Mouse (Mus musculus): Measurements from ENCODE around the gene Camta1. TPM values are rescaled to one million over a fixed set of nuclear protein-coding genes. Genes with fewer than 3 reads are reported as not detected.

Camta1 gene
- polyA plus RNA-seq, 1 experiment = 26.3 TPM

DNA sequence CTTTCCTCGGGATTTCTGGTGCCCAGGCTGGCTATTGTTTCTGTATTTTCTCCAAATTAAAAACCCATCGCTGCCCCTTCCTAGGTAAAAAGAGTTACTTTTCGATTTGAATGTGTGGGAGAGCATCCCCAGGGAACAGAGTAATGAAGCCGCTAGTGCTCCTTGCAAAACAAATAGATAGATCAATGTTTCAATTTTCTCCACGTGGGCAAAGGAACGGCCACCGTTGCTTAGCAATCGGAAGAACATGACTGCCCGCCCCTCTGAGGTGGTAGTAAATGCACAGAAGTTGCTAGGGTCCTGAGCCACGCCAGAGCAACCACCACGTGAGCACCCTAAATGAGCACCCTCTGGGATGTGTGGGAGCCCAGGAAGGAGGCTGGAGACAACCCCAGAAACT lies 648.2 kb downstream of the Camta1 start:
- no peak for TF ChIP-seq POLR2A (IDR thresholded peaks at IDR 0.05; ENCODE audit: borderline replicate concordance, low read depth, low read length)
- no peak for TF ChIP-seq CTCF (IDR thresholded peaks at IDR 0.05; ENCODE audit: low read depth, low read length)
- no peaks in the 10 kb centered on the region for H3K4me1 ChIP-seq (ENCODE audit: control insufficient read depth, insufficient read depth, low read length)
- H3K4me3 ChIP-seq (ENCODE audit: insufficient read depth, low read length) = no peak overlapping the region
- no peak overlapping the region for H3K27ac ChIP-seq (ENCODE audit: insufficient read depth, low read depth, low read length)

DNA sequence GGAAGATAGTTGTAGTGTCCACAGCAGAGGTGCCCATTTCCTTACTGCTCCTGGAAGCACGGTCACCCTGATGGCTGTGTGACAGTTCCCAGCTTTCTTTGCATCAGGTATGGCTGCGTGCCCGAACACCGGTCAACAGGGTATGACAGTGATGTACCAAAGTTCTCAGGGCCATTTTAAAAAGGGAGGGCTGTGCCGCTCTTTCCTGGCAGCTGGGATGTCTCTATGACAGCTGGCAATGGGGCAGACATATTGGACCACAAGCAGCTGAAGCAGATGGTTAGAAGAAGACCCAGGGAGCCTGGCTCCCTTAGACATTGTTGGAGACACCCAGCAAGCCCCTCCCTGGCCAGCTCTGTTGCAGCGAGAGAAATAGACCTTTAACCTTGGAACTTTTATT lies 649.7 kb downstream of the Camta1 start:
- Histone ChIP-seq H3K27ac (ENCODE audit: insufficient read depth, low read depth, low read length) (no peak overlapping the region), H3K4me3 (ENCODE audit: insufficient read depth, low read length) (no peak overlapping the region), H3K4me1 (ENCODE audit: control insufficient read depth, insufficient read depth, low read length) (no peaks in the 10 kb centered on the region)
- TF ChIP-seq CTCF (IDR thresholded peaks at IDR 0.05; ENCODE audit: low read depth, low read length) (no peak), POLR2A (IDR thresholded peaks at IDR 0.05; ENCODE audit: borderline replicate concordance, low read depth, low read length) (no peak)

- no peaks in the 10 kb centered on the region for H3K4me1 ChIP-seq (ENCODE audit: control insufficient read depth, insufficient read depth, low read length)
- no peak for TF ChIP-seq POLR2A (IDR thresholded peaks at IDR 0.05; ENCODE audit: borderline replicate concordance, low read depth, low read length)
- TF ChIP-seq CTCF (IDR thresholded peaks at IDR 0.05; ENCODE audit: low read depth, low read length) = no peak
- H3K4me3 ChIP-seq (ENCODE audit: insufficient read depth, low read length) = no peak overlapping the region
- no peak overlapping the region for H3K27ac ChIP-seq (ENCODE audit: insufficient read depth, low read depth, low read length)
Measured at GRCm38 (mm10) chr4:151207566-151207965, 654.1 kb downstream of the Camta1 start.

DNA sequence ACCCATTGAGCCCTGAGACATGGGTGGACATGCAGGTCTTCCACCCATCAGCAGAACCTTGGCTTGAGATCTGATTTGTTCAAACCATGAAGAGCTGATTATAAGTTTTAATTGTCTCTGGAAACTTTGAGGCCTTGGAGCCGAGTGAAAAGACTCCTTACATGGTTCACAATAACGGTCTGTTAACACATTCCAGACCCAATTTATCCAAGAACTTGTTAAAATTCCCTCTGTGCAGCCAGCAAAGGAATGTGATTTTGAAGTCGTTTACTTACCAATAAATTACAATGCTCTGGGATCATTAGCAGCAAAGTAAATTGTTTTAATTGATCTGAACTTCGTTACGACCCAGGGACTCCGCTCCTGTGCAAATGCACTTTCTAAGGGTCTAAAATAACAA lies 658.8 kb downstream of the Camta1 start:
- TF ChIP-seq POLR2A (IDR thresholded peaks at IDR 0.05; ENCODE audit: borderline replicate concordance, low read depth, low read length) (no peak), CTCF (IDR thresholded peaks at IDR 0.05; ENCODE audit: low read depth, low read length) (no peak)
- Histone ChIP-seq H3K4me3 (ENCODE audit: insufficient read depth, low read length) (no peak overlapping the region), H3K4me1 (ENCODE audit: control insufficient read depth, insufficient read depth, low read length) (no peaks in the 10 kb centered on the region), H3K27ac (ENCODE audit: insufficient read depth, low read depth, low read length) (no peak overlapping the region)

GRCm38 (mm10) chr4:151200316-151200715 lies 661.4 kb downstream of the Camta1 start:
- H3K4me3 ChIP-seq (ENCODE audit: insufficient read depth, low read length) = no peak overlapping the region
- no peaks in the 10 kb centered on the region for H3K4me1 ChIP-seq (ENCODE audit: control insufficient read depth, insufficient read depth, low read length)
- TF ChIP-seq POLR2A (IDR thresholded peaks at IDR 0.05; ENCODE audit: borderline replicate concordance, low read depth, low read length) (no peak), CTCF (IDR thresholded peaks at IDR 0.05; ENCODE audit: low read depth, low read length) (no peak)
- no peak overlapping the region for H3K27ac ChIP-seq (ENCODE audit: insufficient read depth, low read depth, low read length)

- Histone ChIP-seq H3K27ac (ENCODE audit: insufficient read depth, low read depth, low read length) (no peak overlapping the region), H3K4me1 (ENCODE audit: control insufficient read depth, insufficient read depth, low read length) (no peaks in the 10 kb centered on the region)
- TF ChIP-seq POLR2A (IDR thresholded peaks at IDR 0.05; ENCODE audit: borderline replicate concordance, low read depth, low read length) = no peak
- no peak for TF ChIP-seq CTCF (IDR thresholded peaks at IDR 0.05; ENCODE audit: low read depth, low read length)
Measured at GRCm38 (mm10) chr4:151195126-151195525, 666.5 kb downstream of the Camta1 start.

DNA sequence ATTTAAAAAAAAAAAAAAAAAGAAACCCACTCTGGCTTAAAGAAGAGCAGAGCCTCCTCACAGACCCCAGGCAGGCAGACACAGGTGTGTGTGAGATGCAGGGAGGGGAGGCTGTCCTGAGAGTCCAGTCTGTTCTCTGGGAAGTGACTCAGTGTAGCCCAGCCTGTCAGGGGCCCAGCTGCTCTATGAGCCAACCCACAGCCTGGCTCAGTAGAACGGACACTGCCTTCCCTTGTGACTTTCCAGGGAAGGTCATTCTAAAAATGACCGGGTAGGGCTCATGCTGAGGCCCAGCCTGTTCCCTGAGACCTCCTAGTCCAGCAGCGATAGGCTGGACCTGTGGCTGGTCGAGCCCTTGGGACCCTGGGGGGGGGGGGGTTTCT lies 667.0 kb downstream of the Camta1 start:
- H3K4me3 ChIP-seq (ENCODE audit: insufficient read depth, low read length) = no peak overlapping the region
- H3K4me1 ChIP-seq (ENCODE audit: control insufficient read depth, insufficient read depth, low read length) = no peaks in the 10 kb centered on the region
- no peak overlapping the region for H3K27ac ChIP-seq (ENCODE audit: insufficient read depth, low read depth, low read length)
- no peak for TF ChIP-seq CTCF (IDR thresholded peaks at IDR 0.05; ENCODE audit: low read depth, low read length)
- TF ChIP-seq POLR2A (IDR thresholded peaks at IDR 0.05; ENCODE audit: borderline replicate concordance, low read depth, low read length) = no peak

More at GRCm38 (mm10) chr4:151195126-151195525, 666.5 kb downstream of the Camta1 start:
- no peak overlapping the region for H3K4me3 ChIP-seq (ENCODE audit: insufficient read depth, low read length)

GRCm38 (mm10) chr4:151194030-151194714 lies 667.5 kb downstream of the Camta1 start:
- no peak overlapping the region for H3K27ac ChIP-seq (ENCODE audit: insufficient read depth, low read depth, low read length)
- H3K4me1 ChIP-seq (ENCODE audit: control insufficient read depth, insufficient read depth, low read length) = no peaks in the 10 kb centered on the region
- TF ChIP-seq POLR2A (IDR thresholded peaks at IDR 0.05; ENCODE audit: borderline replicate concordance, low read depth, low read length) = no peak
- no peak for TF ChIP-seq CTCF (IDR thresholded peaks at IDR 0.05; ENCODE audit: low read depth, low read length)
- H3K4me3 ChIP-seq (ENCODE audit: insufficient read depth, low read length) = no peak overlapping the region

DNA sequence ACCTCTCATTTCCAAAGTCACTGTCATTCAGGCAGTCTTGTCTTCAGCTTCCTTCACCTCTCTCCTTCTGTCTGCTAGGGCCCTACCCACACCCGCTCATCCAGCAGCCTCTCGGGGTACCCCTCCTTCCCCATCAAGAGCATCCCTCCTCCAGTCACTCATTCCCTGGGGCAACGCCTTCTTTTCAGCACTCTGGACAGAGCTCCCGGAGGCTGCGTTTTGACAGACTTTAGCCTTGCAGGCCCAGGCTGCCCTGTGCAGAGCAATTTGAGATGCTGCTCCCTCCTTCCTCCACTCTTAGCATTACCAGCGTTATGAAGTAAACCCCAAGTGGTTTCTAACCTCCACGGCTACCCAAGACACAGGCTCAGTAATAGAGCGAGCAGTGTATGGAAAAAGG lies 675.2 kb downstream of the Camta1 start:
- TF ChIP-seq CTCF (IDR thresholded peaks at IDR 0.05; ENCODE audit: low read depth, low read length) (no peak), POLR2A (IDR thresholded peaks at IDR 0.05; ENCODE audit: borderline replicate concordance, low read depth, low read length) (no peak)
- Histone ChIP-seq H3K4me1 (ENCODE audit: control insufficient read depth, insufficient read depth, low read length) (no peaks in the 10 kb centered on the region), H3K27ac (ENCODE audit: insufficient read depth, low read depth, low read length) (no peak overlapping the region)

GRCm38 (mm10) chr4:151185750-151186149 lies 675.9 kb downstream of the Camta1 start:
- H3K4me1 ChIP-seq (ENCODE audit: control insufficient read depth, insufficient read depth, low read length) = no peaks in the 10 kb centered on the region
- H3K4me3 ChIP-seq (ENCODE audit: insufficient read depth, low read length) = no peak overlapping the region
- no peak for TF ChIP-seq POLR2A (IDR thresholded peaks at IDR 0.05; ENCODE audit: borderline replicate concordance, low read depth, low read length)
- TF ChIP-seq CTCF (IDR thresholded peaks at IDR 0.05; ENCODE audit: low read depth, low read length) = no peak
- no peak overlapping the region for H3K27ac ChIP-seq (ENCODE audit: insufficient read depth, low read depth, low read length)

More for the DNA sequence above, 675.2 kb downstream of the Camta1 start:
- no peak overlapping the region for H3K4me3 ChIP-seq (ENCODE audit: insufficient read depth, low read length)

Data from bone marrow macrophage, adult 2 months (primary cell).